ENCODE assay signal across 14 mouse cellular contexts in the genomic region with DNA sequence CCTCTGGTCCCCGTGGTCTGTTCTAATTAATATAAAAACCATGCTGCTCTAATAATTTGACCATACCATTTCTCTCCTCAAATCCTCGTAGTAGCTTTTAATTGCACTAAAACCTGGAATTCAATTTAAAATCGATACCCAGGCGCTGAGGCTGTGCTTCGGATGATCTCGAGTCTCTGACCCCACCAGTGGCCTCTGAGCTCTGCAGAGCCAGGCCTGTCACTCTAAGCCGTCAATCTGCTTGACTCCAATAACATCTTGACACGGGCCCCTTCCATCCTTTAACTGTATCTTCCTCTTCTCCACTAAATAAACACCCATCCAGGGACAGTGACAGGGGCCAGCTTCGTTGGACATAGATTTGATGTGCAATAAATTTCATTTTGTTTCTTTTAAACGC.
A peak's percentile ranks its signal among the peaks of the same experiment; 100 is the strongest.
DNase-seq lines count a peak whose midpoint lies in the region; ATAC-seq and TF ChIP-seq lines count a peak whose summit lies in the region.
"Had no signal": no experiment of that assay in that cellular context is flagged by ENCODE, and none has a peak within 500 bp of the region (broad histone marks: within the 10 kb centered on the region; RNA-seq: fewer than 3 reads in every experiment).

No protein-coding gene starts in this region.

- DNase-seq in embryo, embryonic 10 days (ENCODE audit: low spot score) = peak; percentile 20
- no peak for DNase-seq in embryo, embryonic 9.5 days (ENCODE audit: extremely low spot score)
- DNase-seq in heart, postnatal 4 days = peak; percentile 7
- DNase-seq in heart, postnatal 36 days = no peak
- no peak for DNase-seq in lung, postnatal 10 days
- DNase-seq in left cerebral cortex, adult 11 months (ENCODE audit: low spot score) = no peak
- DNase-seq: cerebellum, adult 9-11 months; forebrain, postnatal 0 days; thymus, adult 2 months had no signal

- H3K4me1 ChIP-seq in lung, embryonic 16.5 days (replicated peaks; ENCODE audit: control insufficient read depth, insufficient read depth, low read length) = peaks cover 11% of the 10 kb centered on the region
- H3K4me1 ChIP-seq: liver, embryonic 12.5 days had no signal

- no peak overlapping the region for H3K9ac ChIP-seq in lung, embryonic 16.5 days (ENCODE audit: low read length)
- H3K9ac ChIP-seq: embryonic facial prominence, embryonic 12.5 days; forebrain, postnatal 0 days; liver, embryonic 12.5 days had no signal

- H3K4me3 ChIP-seq in lung, embryonic 16.5 days (ENCODE audit: low read length) = no peak overlapping the region
- H3K4me3 ChIP-seq in myocyte = no peak overlapping the region
- H3K4me3 ChIP-seq: embryonic facial prominence, embryonic 12.5 days; liver, embryonic 12.5 days had no signal

- H3K9me3 ChIP-seq in lung, embryonic 16.5 days (ENCODE audit: control insufficient read depth, low read length) = no peaks in the 10 kb centered on the region
- H3K9me3 ChIP-seq: embryonic facial prominence, embryonic 12.5 days; liver, embryonic 12.5 days had no signal

- H3K79me2 ChIP-seq in myocyte (ENCODE audit: control insufficient read depth, insufficient read depth) = no peaks in the 10 kb centered on the region

- intact Hi-C loops in heart, postnatal 36 days (cut with DNase I) = loop anchor here (2.0 to 10.0 kb wide), 3 partner anchors 38 to 976 kb away; no protein-coding TSS in a partner anchor

- no peak for ATAC-seq in lung, embryonic 16.5 days (ENCODE audit: low read depth)
- ATAC-seq: forebrain, postnatal 0 days; inflammation-experienced regulatory T-cells, adult 6 months; liver, embryonic 12.5 days had no signal

- no peaks in the 10 kb centered on the region for H3K27me3 ChIP-seq in lung, embryonic 16.5 days (ENCODE audit: control insufficient read depth, insufficient read depth, low read depth, low read length)
- no peaks in the 10 kb centered on the region for H3K27me3 ChIP-seq in myocyte (ENCODE audit: control insufficient read depth, insufficient read depth, insufficient read length)
- H3K27me3 ChIP-seq: embryonic facial prominence, embryonic 12.5 days; liver, embryonic 12.5 days had no signal

- H3K4me2 ChIP-seq in lung, embryonic 16.5 days (ENCODE audit: low read depth, low read length) = 0 out of 2 replicates have a peak overlapping the region, but pooled peaks have one; percentile 6
- H3K4me2 ChIP-seq in myocyte (ENCODE audit: low read depth) = peak overlapping the region; percentile 81
- H3K4me2 ChIP-seq: embryonic facial prominence, embryonic 12.5 days; liver, embryonic 12.5 days had no signal

- H3K36me3 ChIP-seq in lung, embryonic 16.5 days (ENCODE audit: control insufficient read depth, insufficient read depth, low read length) = no peaks in the 10 kb centered on the region
- no peaks in the 10 kb centered on the region for H3K36me3 ChIP-seq in myocyte (ENCODE audit: control insufficient read depth, insufficient read depth)
- H3K36me3 ChIP-seq: embryonic facial prominence, embryonic 12.5 days; liver, embryonic 12.5 days had no signal

- peak overlapping the region; percentile 78 for H3K27ac ChIP-seq in lung, embryonic 16.5 days (ENCODE audit: low read length)
- H3K27ac ChIP-seq: embryonic facial prominence, embryonic 12.5 days; liver, embryonic 12.5 days had no signal

- 51% methylated on average over 10 of the region's 10 CpGs for WGBS in lung, embryonic 16.5 days

- no peak for TF ChIP-seq POLR2A in myocyte (IDR thresholded peaks at IDR 0.05; ENCODE audit: insufficient read length, low read depth)

- H3ac ChIP-seq in myocyte (ENCODE audit: control insufficient read depth, insufficient read length) = no peak overlapping the region

TF ChIP-seq in myocyte, 11 proteins besides CTCF, POLR2A, EP300 and RAD21:
- TF ChIP-seq TCF3 (IDR thresholded peaks at IDR 0.05; ENCODE audit: insufficient read length, low read depth) (no peak), SRF (IDR thresholded peaks at IDR 0.05; ENCODE audit: control insufficient read depth, insufficient read length, low read depth) (no peak), USF1 (IDR thresholded peaks at IDR 0.05; ENCODE audit: low read depth) (no peak), POLR2AphosphoS2 (IDR thresholded peaks at IDR 0.05; ENCODE audit: insufficient read length, low read depth) (no peak), REST (IDR thresholded peaks at IDR 0.05; ENCODE audit: insufficient read depth, insufficient read length) (no peak), MAX (IDR thresholded peaks at IDR 0.05; ENCODE audit: low read depth) (no peak), MYOG (IDR thresholded peaks at IDR 0.05; ENCODE audit: control insufficient read depth in 1 of 3, insufficient read depth in 1 of 3, insufficient read length in 2 of 3, low read depth in 2 of 3) (no peak), TCF12 (IDR thresholded peaks at IDR 0.05; ENCODE audit: insufficient read depth, poor library complexity, severe bottlenecking) (no peak), E2F4 (IDR thresholded peaks at IDR 0.05; ENCODE audit: insufficient read depth) (no peak), CEBPB (IDR thresholded peaks at IDR 0.05; ENCODE audit: insufficient read depth, poor library complexity, severe bottlenecking) (no peak), MYOD1 (IDR thresholded peaks at IDR 0.05; ENCODE audit: control insufficient read depth in 1 of 3, insufficient read length in 2 of 3, low read depth in 2 of 3) (no peak)

Comparison
In these comparisons a context has a peak if more than half of its experiments do, and no peak if none do; other contexts are left out.
1. DNase-seq: peak in embryo, embryonic 10 days (single experiment) and heart, postnatal 4 days (single experiment); none in embryo, embryonic 9.5 days (single experiment), heart, postnatal 36 days (0 of 2), lung, postnatal 10 days (single experiment) and left cerebral cortex, adult 11 months (single experiment).